Mouse (Mus musculus) CH12.LX (cell line): ENCODE results near the gene Milr1. TPM values are rescaled to one million over a fixed set of nuclear protein-coding genes. Genes with fewer than 3 reads are reported as not detected.
"Not testable (repeated sequence)": the region's sequence is repeated elsewhere in the genome, so short reads cannot be mapped to it uniquely, and the experiment has no call there.

Experiments
- DNase-seq: peaks from one replicate; pipeline ENCODE4 v3.0.0-alpha.2; 2013; ENCODE audit errors: extremely low read depth
- H3K27ac ChIP-seq: 2 replicates; pipeline ENCODE4 v1.5.1; 2012; ENCODE audit warnings: low read depth, mild to moderate bottlenecking, control low read depth, moderate library complexity; ENCODE audit not compliant: insufficient read depth
- H3K27me3 ChIP-seq: replicated peaks from 2 replicates; pipeline ENCODE3; 2012; ENCODE audit warnings: inconsistent platforms
- H3K36me3 ChIP-seq, 2 experiments: replicated peaks in 1 of 2; 2 replicates each; pipeline versions ENCODE3 to v1.6.1; 2012; ENCODE audit warnings: inconsistent platforms in 1 of 2, low read length in 1 of 2, mild to moderate bottlenecking in 1 of 2, mixed read lengths in 1 of 2, moderate library complexity in 1 of 2; ENCODE audit not compliant: control insufficient read depth in 1 of 2, insufficient read depth in 1 of 2
- H3K4me1 ChIP-seq, 2 experiments: 2 replicates each; pipeline ENCODE4 v1.6.1; 2012; ENCODE audit warnings: inconsistent platforms in 1 of 2, moderate library complexity in 1 of 2; ENCODE audit not compliant: insufficient read depth in 2 of 2, control insufficient read depth in 1 of 2
- H3K4me2 ChIP-seq: 2 replicates; pipeline ENCODE4 v1.6.1; 2012; ENCODE audit warnings: low read depth, mild to moderate bottlenecking, control low read depth; ENCODE audit not compliant: poor library complexity, insufficient read depth, severe bottlenecking
- H3K4me3 ChIP-seq, 3 experiments: fragments of 150-350 bp in 1 of 3; sonication (generic) in 1 of 3; replicated peaks in 1 of 3; 2 replicates each; pipeline versions ENCODE3 to v1.5.1; 2011 to 2012; ENCODE audit warnings: low read depth in 2 of 3, low read length in 2 of 3, mild to moderate bottlenecking in 2 of 3, moderate library complexity in 2 of 3, control low read depth in 1 of 3, improper control_type of control experiment in 1 of 3, inconsistent platforms in 1 of 3, mixed read lengths in 1 of 3; ENCODE audit not compliant: poor library complexity in 1 of 3
- H3K79me2 ChIP-seq: replicated peaks from 2 replicates; pipeline ENCODE4 v1.6.1; 2012; ENCODE audit warnings: mild to moderate bottlenecking, moderate library complexity; ENCODE audit not compliant: control insufficient read depth, poor library complexity, insufficient read depth, severe bottlenecking; ENCODE audit errors: extremely low read depth
- H3K9ac ChIP-seq: 2 replicates; pipeline ENCODE4 v1.6.1; 2012; ENCODE audit warnings: low read depth, mild to moderate bottlenecking, control low read depth, moderate library complexity; ENCODE audit not compliant: insufficient read depth
- H3K9me3 ChIP-seq: replicated peaks from 2 replicates; pipeline ENCODE3; 2012; ENCODE audit warnings: low read length, inconsistent platforms, mixed read lengths
- BHLHE40 ChIP-seq: IDR thresholded peaks from 2 replicates; pipeline ENCODE4 v1.6.1; 2011; ENCODE audit warnings: mild to moderate bottlenecking, low read depth, low read length, improper control_type of control experiment
- CHD1 ChIP-seq: IDR thresholded peaks from 2 replicates; pipeline ENCODE4 v1.6.1; 2012; ENCODE audit warnings: low read depth, low read length, improper control_type of control experiment, inconsistent platforms
- CHD2 ChIP-seq: IDR thresholded peaks from 2 replicates; pipeline ENCODE4 v1.6.1; 2011; ENCODE audit warnings: low read length, improper control_type of control experiment
- CTCF ChIP-seq, 2 experiments: IDR thresholded peaks in 1 of 2; conservative IDR thresholded peaks in 1 of 2; 2 replicates each; pipeline ENCODE4 v1.5.1; 2011 to 2012; ENCODE audit warnings: low read depth in 2 of 2, low read length in 2 of 2, improper control_type of control experiment in 1 of 2, inconsistent platforms in 1 of 2, mild to moderate bottlenecking in 1 of 2, moderate library complexity in 1 of 2
- EP300 ChIP-seq: IDR thresholded peaks from 2 replicates; pipeline ENCODE4 v1.6.1; 2011; ENCODE audit warnings: low read length, improper control_type of control experiment
- ETS1 ChIP-seq: conservative IDR thresholded peaks from 2 replicates; pipeline ENCODE4 v1.6.1; 2012; ENCODE audit warnings: low read depth, mild to moderate bottlenecking, inconsistent platforms, low read length, improper control_type of control experiment, moderate library complexity
- GABPA ChIP-seq: IDR thresholded peaks from 2 replicates; pipeline ENCODE4 v1.6.1; 2012; ENCODE audit warnings: low read depth, low read length, improper control_type of control experiment, inconsistent platforms; ENCODE audit not compliant: insufficient replicate concordance
- HCFC1 ChIP-seq: IDR thresholded peaks from 2 replicates; pipeline ENCODE4 v1.6.1; 2012; ENCODE audit warnings: low read depth, mild to moderate bottlenecking, inconsistent platforms, low read length, improper control_type of control experiment
- IRF4 ChIP-seq: IDR thresholded peaks from 2 replicates; pipeline ENCODE4 v1.6.1; 2014; ENCODE audit warnings: low read depth, mild to moderate bottlenecking, inconsistent platforms, low read length, improper control_type of control experiment
- JUN ChIP-seq: IDR thresholded peaks from 2 replicates; pipeline ENCODE4 v1.6.1; 2011; ENCODE audit warnings: low read depth, mild to moderate bottlenecking, low read length, improper control_type of control experiment, moderate library complexity; ENCODE audit not compliant: insufficient read depth
- KAT2A ChIP-seq: IDR thresholded peaks from 2 replicates; pipeline ENCODE4 v1.6.1; 2012; ENCODE audit warnings: low read length, improper control_type of control experiment, inconsistent platforms; ENCODE audit not compliant: insufficient replicate concordance
- MAFK ChIP-seq: IDR thresholded peaks from 2 replicates; pipeline ENCODE4 v1.6.1; 2011; ENCODE audit warnings: low read length, improper control_type of control experiment; ENCODE audit not compliant: insufficient replicate concordance
- MAX ChIP-seq: IDR thresholded peaks from 2 replicates; pipeline ENCODE4 v1.6.1; 2011; ENCODE audit warnings: low read length, improper control_type of control experiment
- MAZ ChIP-seq: IDR thresholded peaks from 2 replicates; pipeline ENCODE4 v1.6.1; 2012; ENCODE audit warnings: low read depth, mild to moderate bottlenecking, inconsistent platforms, low read length, improper control_type of control experiment, moderate library complexity
- MEF2A ChIP-seq: IDR thresholded peaks from 2 replicates; pipeline ENCODE4 v1.6.1; 2014; ENCODE audit warnings: low read depth, mild to moderate bottlenecking, inconsistent platforms, low read length, improper control_type of control experiment, borderline replicate concordance
- MXI1 ChIP-seq: IDR thresholded peaks from 2 replicates; pipeline ENCODE4 v1.6.1; 2011; ENCODE audit warnings: mild to moderate bottlenecking, low read depth, low read length, improper control_type of control experiment
- MYC ChIP-seq: IDR thresholded peaks from 2 replicates; pipeline ENCODE4 v1.6.1; 2011; ENCODE audit warnings: low read depth, mild to moderate bottlenecking, improper control_type of control experiment, low read length
- NRF1 ChIP-seq: IDR thresholded peaks from 2 replicates; pipeline ENCODE4 v1.6.1; 2014; ENCODE audit warnings: low read depth, mild to moderate bottlenecking, inconsistent platforms, low read length, improper control_type of control experiment, moderate library complexity
- PAX5 ChIP-seq: IDR thresholded peaks from 2 replicates; pipeline ENCODE4 v1.6.1; 2012; ENCODE audit warnings: low read length, inconsistent platforms, mixed read lengths
- POLR2A ChIP-seq: IDR thresholded peaks from 2 replicates; pipeline ENCODE4 v1.6.1; 2011; ENCODE audit warnings: low read depth, mild to moderate bottlenecking, improper control_type of control experiment, low read length
- POLR2AphosphoS2 ChIP-seq: IDR thresholded peaks from 2 replicates; pipeline ENCODE4 v1.6.1; 2011; ENCODE audit warnings: low read depth, low read length, improper control_type of control experiment
- RAD21 ChIP-seq: IDR thresholded peaks from 2 replicates; pipeline ENCODE4 v1.6.1; 2011; ENCODE audit warnings: low read depth, mild to moderate bottlenecking, low read length, improper control_type of control experiment, moderate library complexity
- RCOR1 ChIP-seq: conservative IDR thresholded peaks from 2 replicates; pipeline ENCODE4 v1.6.1; 2012; ENCODE audit warnings: low read depth, mild to moderate bottlenecking, inconsistent platforms, low read length, improper control_type of control experiment
- SIN3A ChIP-seq: IDR thresholded peaks from 2 replicates; pipeline ENCODE4 v1.6.1; 2012; ENCODE audit warnings: low read length, improper control_type of control experiment, inconsistent platforms
- SMC3 ChIP-seq: IDR thresholded peaks from 2 replicates; pipeline ENCODE4 v1.6.1; 2011; ENCODE audit warnings: low read depth, low read length, improper control_type of control experiment
- TBP ChIP-seq: conservative IDR thresholded peaks from 2 replicates; pipeline ENCODE4 v1.6.1; 2011; ENCODE audit warnings: low read depth, low read length, improper control_type of control experiment
- TCF12 ChIP-seq: IDR thresholded peaks from 2 replicates; pipeline ENCODE4 v1.6.1; 2014; ENCODE audit warnings: low read depth, mild to moderate bottlenecking, inconsistent platforms, low read length, improper control_type of control experiment
- UBTF ChIP-seq: IDR thresholded peaks from 2 replicates; pipeline ENCODE4 v1.6.1; 2012; ENCODE audit warnings: low read depth, mild to moderate bottlenecking, inconsistent platforms, low read length, improper control_type of control experiment, moderate library complexity
- USF1 ChIP-seq: IDR thresholded peaks from 2 replicates; pipeline ENCODE4 v1.6.1; 2014; ENCODE audit warnings: low read depth, mild to moderate bottlenecking, inconsistent platforms, low read length, improper control_type of control experiment
- ZC3H11A ChIP-seq: IDR thresholded peaks from 2 replicates; pipeline ENCODE4 v1.6.1; 2012; ENCODE audit warnings: low read depth, mild to moderate bottlenecking, inconsistent platforms, low read length, improper control_type of control experiment
- ZKSCAN1 ChIP-seq: IDR thresholded peaks from 2 replicates; pipeline ENCODE4 v1.6.1; 2012; ENCODE audit warnings: low read depth, inconsistent platforms, low read length, improper control_type of control experiment, borderline replicate concordance
- ZMIZ1 ChIP-seq: IDR thresholded peaks from 2 replicates; pipeline ENCODE4 v1.6.1; 2012; ENCODE audit warnings: low read depth, mild to moderate bottlenecking, inconsistent platforms, low read length, improper control_type of control experiment
- ZNF384 ChIP-seq: IDR thresholded peaks from 2 replicates; pipeline ENCODE4 v1.6.1; 2012; ENCODE audit warnings: low read depth, low read length, improper control_type of control experiment, inconsistent platforms
- dilution Hi-C: fragments of 300-500 bp; cut with MboI; formaldehyde crosslinking; loops from 2 replicates; pipeline ENCODE4 v1.14.3; 2020; ENCODE audit warnings: low sequenced_read_pairs; ENCODE audit not compliant: extremely low pct_unique_long_range_greater_than_20kb, extremely low pct_ligation_motif_present
- in situ Hi-C: fragments of 300-500 bp; cut with MboI; formaldehyde crosslinking; loops from 3 replicates; pipeline ENCODE4 v1.14.3; 2019; ENCODE audit warnings: low sequenced_read_pairs, low pct_ligation_motif_present, low pct_unique_long_range_greater_than_20kb, mixed read lengths
- polyA plus RNA-seq: library from polyadenylated mRNA; unstranded; fragments of >175 nt; gene quantifications from 2 replicates; pipeline ENCODE4 v1.2.1, GENCODE M21; 2012; ENCODE audit warnings: low read depth; ENCODE audit not compliant: insufficient read length
- total RNA-seq, 2 experiments: library from RNA; depleted of rRNA; stranded (reverse); fragments of 300-350 nt in 1 of 2; fragments of >200 nt in 1 of 2; gene quantifications; 2 replicates each; pipeline ENCODE4 v1.2.3; 2012 to 2014

Gene Milr1
- total and polyA plus RNA-seq, 3 experiments, result 22.0 to 41.2 (median 35.4) TPM

- H3K9me3 ChIP-seq, H3K4me3 ChIP-seq, H3K9ac ChIP-seq, dilution Hi-C loops, H3K4me2 ChIP-seq, DNase-seq, H3K79me2 ChIP-seq, in situ Hi-C loops, H3K27ac ChIP-seq, H3K27me3 ChIP-seq: not testable (repeated sequence)
- Histone ChIP-seq H3K4me1 (peaks cover 3 to 69% of the 10 kb centered on the region in 2 experiments; a peak in 3 of 4 replicates), H3K36me3 (peaks cover 3 to 29% of the 10 kb centered on the region in 2 experiments)
- 0 out of 2 replicates have a peak, but pooled peaks have one; percentile 10 for TF ChIP-seq ZNF384
- peak in 1 of 2 experiments; percentile 62; a peak in 2 of 4 replicates for TF ChIP-seq CTCF (conservative IDR thresholded peaks at IDR 0.05 in 1 of 2, IDR thresholded peaks at IDR 0.05 in 1 of 2; ENCODE audit: low read depth in 2 of 2, low read length in 2 of 2)
- peak; percentile 10 for TF ChIP-seq RAD21
- TF ChIP-seq SMC3, result peak; percentile 35
Measured at GRCm38 (mm10) chr11:106740724-106741123, 10.3 kb upstream of the Milr1 start.

- Histone ChIP-seq H3K4me2 (no peak overlapping the region), H3K27me3 (no peaks in the 10 kb centered on the region), H3K4me1 (peaks cover 3 to 64% of the 10 kb centered on the region in 2 experiments; a peak in 3 of 4 replicates), H3K9ac (no peak overlapping the region), H3K9me3 (peaks cover 5% of the 10 kb centered on the region), H3K36me3 (peaks cover 4 to 29% of the 10 kb centered on the region in 2 experiments), H3K79me2 (peaks cover 9% of the 10 kb centered on the region), H3K27ac (no peak overlapping the region), H3K4me3 (no peak overlapping the region)
- in situ Hi-C loops (no loop called here), dilution Hi-C loops (no loop called here)
- DNase-seq, result peak; percentile 94
- TF ChIP-seq SIN3A, result no peak
- no peak for TF ChIP-seq POLR2A
- TF ChIP-seq RCOR1, result no peak
- no peak for TF ChIP-seq MYC
- no peak for TF ChIP-seq IRF4
- no peak for TF ChIP-seq GABPA
- no peak for TF ChIP-seq CHD2
- TF ChIP-seq UBTF, result no peak
- TF ChIP-seq TCF12, result no peak
- TF ChIP-seq RAD21, result no peak
- 0 out of 2 replicates have a peak, but pooled peaks have one; percentile 2 for TF ChIP-seq ZNF384
- TF ChIP-seq SMC3, result no peak
- no peak for TF ChIP-seq MAX
- TF ChIP-seq POLR2AphosphoS2, result no peak
- no peak for TF ChIP-seq ZC3H11A
- TF ChIP-seq MAFK, result no peak
- no peak for TF ChIP-seq ZKSCAN1
- TF ChIP-seq PAX5, result no peak
- TF ChIP-seq CHD1, result no peak
- TF ChIP-seq ZMIZ1, result no peak
- no peak for TF ChIP-seq ETS1
- peak; percentile 64 for TF ChIP-seq MXI1
- peak; percentile 29 for TF ChIP-seq EP300
- no peak for TF ChIP-seq CTCF (conservative IDR thresholded peaks at IDR 0.05 in 1 of 2, IDR thresholded peaks at IDR 0.05 in 1 of 2; ENCODE audit: low read depth in 2 of 2, low read length in 2 of 2)
- no peak for TF ChIP-seq JUN
- no peak for TF ChIP-seq USF1
- TF ChIP-seq NRF1, result no peak
- no peak for TF ChIP-seq MEF2A
- TF ChIP-seq KAT2A, result no peak
- TF ChIP-seq HCFC1, result no peak
- peak; percentile 54 for TF ChIP-seq BHLHE40
- TF ChIP-seq TBP, result no peak
- no peak for TF ChIP-seq MAZ
Measured at GRCm38 (mm10) chr11:106741232-106741631, 9.8 kb upstream of the Milr1 start.
